Mouse (Mus musculus): Measurements from ENCODE around the gene Tmem87a.

Gene Tmem87a

GRCm38 (mm10) chr2:120360425-120360824 is 43.5 kb downstream of the Tmem87a start:
- no peak for DNase-seq

- DNase-seq, result peak; percentile 93 to 94
Observed at GRCm38 (mm10) chr2:120352682-120353646, 50.9 kb downstream of the Tmem87a start, which contains the start of gene Vps39. TSS of gene Vps39 (minus strand) at chr2:120353137.

GRCm38 (mm10) chr2:120351321-120351720 is 52.6 kb downstream of the Tmem87a start:
- no peak for DNase-seq

GRCm38 (mm10) chr2:120348120-120348519 is 55.8 kb downstream of the Tmem87a start:
- peak; percentile 49 to 75 for DNase-seq

- DNase-seq, result no peak
Observed at GRCm38 (mm10) chr2:120341741-120342140, 62.2 kb downstream of the Tmem87a start.

- no peak for DNase-seq
Observed at GRCm38 (mm10) chr2:120337886-120338285, 66.0 kb downstream of the Tmem87a start.

- peak in 1 of 2 experiments; percentile 8 for DNase-seq
Observed at GRCm38 (mm10) chr2:120331575-120331974, 72.3 kb downstream of the Tmem87a start.

GRCm38 (mm10) chr2:120315077-120315476 is 88.8 kb downstream of the Tmem87a start:
- DNase-seq, result peak in 1 of 2 experiments; percentile 18

- DNase-seq, result peak in 1 of 2 experiments; percentile 22
Observed at GRCm38 (mm10) chr2:120314487-120314886, 89.4 kb downstream of the Tmem87a start.

- peak in 1 of 2 experiments; percentile 7 for DNase-seq
Observed at GRCm38 (mm10) chr2:120313976-120314375, 89.9 kb downstream of the Tmem87a start, which contains the start of gene Pla2g4f. TSS of gene Pla2g4f (minus strand) at chr2:120314165.

- DNase-seq, result peak in 1 of 2 experiments; percentile 15
Observed at GRCm38 (mm10) chr2:120312276-120312825, 91.6 kb downstream of the Tmem87a start.

All from kidney, postnatal 25 days (tissue).